In genomic region chr1:69364069-69364468, GRCm38 (mm10) we compare ENCODE assay signal across 28 mouse cellular contexts.
"Had no signal": no experiment of that assay in that cellular context is flagged by ENCODE, and none has a peak within 500 bp of the region (broad histone marks: within the 10 kb centered on the region; RNA-seq: fewer than 3 reads in every experiment).

No protein-coding gene starts in this region.

- ATAC-seq: hindbrain, postnatal 0 days; intestine, embryonic 16.5 days; liver, embryonic 12.5 days had no signal

- H3K4me2 ChIP-seq: heart, embryonic 11.5 days; heart, embryonic 13.5 days; heart, embryonic 15.5 days; hindbrain, embryonic 13.5 days; hindbrain, embryonic 15.5 days; kidney, embryonic 15.5 days; limb, embryonic 13.5 days; limb, embryonic 15.5 days; liver, embryonic 12.5 days had no signal

- H3K27me3 ChIP-seq: heart, embryonic 13.5 days; heart, embryonic 15.5 days; hindbrain, embryonic 13.5 days; hindbrain, embryonic 15.5 days; kidney, embryonic 15.5 days; limb, embryonic 13.5 days; limb, embryonic 15.5 days; liver, embryonic 12.5 days had no signal

- H3K4me3 ChIP-seq: gastrocnemius, adult 2 months; heart, adult 2 months; heart, embryonic 13.5 days; heart, embryonic 15.5 days; hindbrain, embryonic 13.5 days; hindbrain, embryonic 15.5 days; kidney, embryonic 15.5 days; limb, embryonic 13.5 days; limb, embryonic 15.5 days; liver, embryonic 12.5 days had no signal

- H3K4me1 ChIP-seq: heart, embryonic 13.5 days; heart, embryonic 15.5 days; hindbrain, embryonic 13.5 days; hindbrain, embryonic 15.5 days; kidney, embryonic 15.5 days; limb, embryonic 13.5 days; limb, embryonic 15.5 days; liver, embryonic 12.5 days had no signal

- H3K9me3 ChIP-seq: heart, embryonic 13.5 days; heart, embryonic 15.5 days; hindbrain, embryonic 13.5 days; hindbrain, embryonic 15.5 days; kidney, embryonic 15.5 days; limb, embryonic 15.5 days; liver, embryonic 12.5 days had no signal

- H3K9ac ChIP-seq: heart, embryonic 13.5 days; heart, embryonic 15.5 days; hindbrain, embryonic 13.5 days; hindbrain, embryonic 15.5 days; kidney, embryonic 15.5 days; limb, embryonic 13.5 days; limb, embryonic 15.5 days; liver, embryonic 12.5 days; liver, embryonic 14.5 days had no signal

- H3K36me3 ChIP-seq: heart, embryonic 13.5 days; heart, embryonic 15.5 days; hindbrain, embryonic 13.5 days; hindbrain, embryonic 15.5 days; kidney, embryonic 15.5 days; limb, embryonic 13.5 days; limb, embryonic 15.5 days; liver, embryonic 12.5 days had no signal

- DNase-seq: gastrocnemius, adult 2 months; gastrocnemius, postnatal 10 days; gastrocnemius, postnatal 25 days; heart, adult 11 months; heart, adult 2 months; heart, postnatal 14 days; heart, postnatal 36 days; kidney, adult 11 months; kidney, adult 2 months; kidney, adult 9 months; kidney, postnatal 14 days; kidney, postnatal 36 days; layer of hippocampus, adult 9-11 months; layer of hippocampus, postnatal 36 days; left cerebral cortex, postnatal 4 days had no signal

- H3K27ac ChIP-seq: gastrocnemius, adult 2 months; heart, adult 2 months; heart, embryonic 13.5 days; heart, embryonic 15.5 days; hindbrain, embryonic 13.5 days; hindbrain, embryonic 15.5 days; hindbrain, postnatal 0 days; kidney, embryonic 15.5 days; kidney, postnatal 0 days; limb, embryonic 13.5 days; limb, embryonic 15.5 days; liver, embryonic 12.5 days; liver, embryonic 14.5 days had no signal
